Mouse (Mus musculus) heart, adult 2 months (tissue): ENCODE measurements at regions not wholly inside any gene's neighbourhood (a gene's known extent, or its start where the extent isn't known, plus 50 kb on each side); places are given as distances from the start of the nearest gene placed in this dataset.

Experiments used
- CTCF ChIP-seq: fragments of 200-600 bp; IDR thresholded peaks from 2 replicates; pipeline ENCODE4 v1.8.1; 2022; ENCODE audit warnings: antibody characterized with exemption, mild to moderate bottlenecking, moderate library complexity
- EP300 ChIP-seq: fragments of 200-500 bp; IDR thresholded peaks from 2 replicates; pipeline ENCODE4 v1.6.1; 2011; ENCODE audit warnings: low read depth, low read length, control low read depth; ENCODE audit not compliant: insufficient read depth
- POLR2A ChIP-seq: fragments of 200-500 bp; IDR thresholded peaks from 2 replicates; pipeline ENCODE4 v1.6.1; 2011; ENCODE audit warnings: mild to moderate bottlenecking, low read depth, low read length, control low read depth; ENCODE audit not compliant: insufficient read depth

- no peak for TF ChIP-seq POLR2A
- no peak for TF ChIP-seq CTCF
- no peak for TF ChIP-seq EP300
Observed at GRCm38 (mm10) chr13:28651810-28652209, 301.7 kb downstream of the Sox4 start.
